Mouse (Mus musculus) cerebellum, adult 2 months (tissue): ENCODE measurements around the gene Zfp617.

Experiments
- CTCF ChIP-seq: fragments of 200-500 bp; IDR thresholded peaks from 2 replicates; pipeline ENCODE4 v1.5.1; 2011; ENCODE audit warnings: low read depth, mild to moderate bottlenecking, control low read depth, low read length, moderate library complexity, borderline replicate concordance; ENCODE audit not compliant: insufficient read depth
- POLR2A ChIP-seq: fragments of 200-500 bp; IDR thresholded peaks from 2 replicates; pipeline ENCODE4 v1.6.1; 2011; ENCODE audit warnings: low read length, control low read depth, borderline replicate concordance; ENCODE audit not compliant: insufficient read depth

DNA sequence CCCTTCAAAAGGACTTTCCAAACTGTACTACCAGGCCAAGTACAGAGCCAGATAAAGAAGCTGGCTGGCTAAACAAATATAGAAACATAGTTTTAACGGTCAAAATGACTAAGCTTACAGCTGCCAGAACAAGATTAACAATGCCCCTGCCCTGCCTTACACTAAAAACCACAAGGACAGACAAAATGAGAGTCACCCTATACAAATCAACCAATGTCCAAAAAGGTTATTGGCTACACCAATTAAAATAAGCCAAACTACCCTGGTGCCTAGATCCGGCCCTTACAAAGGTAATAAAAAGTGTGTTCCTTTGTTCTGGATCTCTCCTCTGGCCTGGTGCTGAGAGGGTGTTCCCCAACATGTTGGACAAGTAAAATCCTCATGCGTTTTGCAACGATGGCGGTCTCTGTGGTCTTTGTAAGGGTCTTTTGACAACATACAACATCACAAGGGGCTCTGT lies 607 bp upstream of the Zfp617 start:
- TF ChIP-seq CTCF (no peak), POLR2A (no peak)
